Mouse (Mus musculus) embryo, embryonic 11.5 days (tissue): ENCODE data around the gene Themis3.
"Not testable (repeated sequence)": the region's sequence is repeated elsewhere in the genome, so short reads cannot be mapped to it uniquely, and the experiment has no call there.

Experiments
- DNase-seq: peaks from one replicate; pipeline ENCODE4 v3.0.0-alpha.2; 2012; ENCODE audit warnings: low read depth, low spot score

Themis3 gene

DNA sequence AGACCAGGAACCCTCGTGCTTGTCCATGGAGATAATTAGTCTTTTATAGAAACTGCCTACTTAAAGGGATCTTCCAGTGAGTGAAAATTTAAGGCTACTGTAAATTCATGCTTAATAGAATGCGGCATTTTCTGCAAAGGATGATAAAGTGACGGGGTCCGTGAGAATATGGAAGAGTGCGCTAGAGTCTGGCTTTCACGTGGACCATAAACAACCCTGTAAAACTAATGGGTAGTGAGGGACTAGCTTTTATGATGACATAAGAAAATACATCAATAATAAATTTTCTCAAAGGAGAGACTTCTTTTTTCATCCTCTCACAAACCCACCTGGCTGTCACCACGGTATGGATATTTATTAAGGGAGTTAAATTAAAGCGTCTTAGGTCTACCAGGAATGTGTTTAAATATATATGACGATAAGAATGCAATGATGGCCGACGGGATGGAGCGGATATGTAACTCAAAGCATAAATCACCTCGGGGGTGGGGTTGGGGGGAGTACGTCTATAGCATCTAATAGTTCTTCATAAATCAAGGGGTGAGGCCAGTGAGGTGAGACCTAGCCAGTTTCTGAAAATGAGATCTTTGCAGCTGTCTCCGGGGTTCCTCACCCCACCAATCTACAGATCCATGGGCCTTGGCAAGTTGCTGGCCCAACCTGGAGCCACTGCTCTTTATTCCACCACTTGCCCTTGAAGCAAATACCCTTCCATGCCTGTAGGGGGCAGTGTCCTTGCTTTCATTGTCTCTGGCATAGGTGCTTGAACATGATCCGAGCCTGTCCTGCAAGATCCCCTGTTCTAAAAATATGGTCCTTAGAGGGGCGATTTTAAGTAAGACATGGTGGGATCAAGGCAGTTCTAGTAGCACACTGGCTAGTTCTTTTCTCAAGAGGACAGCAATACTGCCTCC lies 35.8 kb downstream of the Themis3 start:
- DNase-seq = no peak

- no peak for DNase-seq
Measured at GRCm38 (mm10) chr17:66552690-66553089, 41.7 kb downstream of the Themis3 start.

- no peak for DNase-seq
Measured at GRCm38 (mm10) chr17:66550486-66550885, 43.9 kb downstream of the Themis3 start.

DNA sequence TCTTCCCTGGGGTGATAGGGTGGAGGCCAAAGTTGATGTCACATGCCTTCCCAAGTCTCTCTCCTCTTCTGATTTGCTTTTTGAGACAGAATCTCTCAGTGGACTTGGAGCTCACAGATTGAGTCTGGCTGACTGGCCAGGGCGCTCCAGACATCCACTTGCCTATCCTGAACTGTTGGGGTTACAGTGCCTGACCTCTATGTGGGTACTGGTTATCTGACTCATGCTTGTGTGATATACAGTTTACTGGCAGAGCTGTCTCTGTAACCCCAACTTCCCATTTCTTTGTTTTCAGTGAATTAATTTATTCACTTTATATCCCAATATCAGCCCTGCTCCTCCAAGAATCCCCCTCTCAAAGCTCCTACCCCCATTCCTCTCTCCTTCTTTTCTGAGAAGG lies 62.1 kb downstream of the Themis3 start:
- no peak for DNase-seq

- DNase-seq = no peak
Measured at GRCm38 (mm10) chr17:66523396-66523795, 71.0 kb downstream of the Themis3 start.

DNA sequence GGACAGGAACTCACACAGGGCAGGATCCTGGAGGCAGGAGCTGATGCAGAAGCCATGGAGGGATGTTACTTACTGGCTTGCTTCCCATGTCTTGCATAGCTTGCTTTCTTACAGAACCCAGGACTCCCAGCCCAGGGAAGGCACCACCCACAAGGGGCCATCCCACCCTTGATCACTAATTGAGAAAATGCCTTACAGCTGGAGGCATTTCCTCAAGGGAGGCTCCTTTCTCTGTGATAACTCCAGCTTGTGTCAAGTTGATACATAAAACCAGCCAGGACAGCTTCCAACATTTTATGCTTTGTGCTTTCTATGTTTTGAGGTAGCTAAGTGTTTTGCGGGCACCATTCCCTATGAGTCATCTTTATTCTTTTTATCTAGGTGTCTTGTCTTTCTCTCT lies 71.8 kb downstream of the Themis3 start:
- not testable (repeated sequence) for DNase-seq

DNA sequence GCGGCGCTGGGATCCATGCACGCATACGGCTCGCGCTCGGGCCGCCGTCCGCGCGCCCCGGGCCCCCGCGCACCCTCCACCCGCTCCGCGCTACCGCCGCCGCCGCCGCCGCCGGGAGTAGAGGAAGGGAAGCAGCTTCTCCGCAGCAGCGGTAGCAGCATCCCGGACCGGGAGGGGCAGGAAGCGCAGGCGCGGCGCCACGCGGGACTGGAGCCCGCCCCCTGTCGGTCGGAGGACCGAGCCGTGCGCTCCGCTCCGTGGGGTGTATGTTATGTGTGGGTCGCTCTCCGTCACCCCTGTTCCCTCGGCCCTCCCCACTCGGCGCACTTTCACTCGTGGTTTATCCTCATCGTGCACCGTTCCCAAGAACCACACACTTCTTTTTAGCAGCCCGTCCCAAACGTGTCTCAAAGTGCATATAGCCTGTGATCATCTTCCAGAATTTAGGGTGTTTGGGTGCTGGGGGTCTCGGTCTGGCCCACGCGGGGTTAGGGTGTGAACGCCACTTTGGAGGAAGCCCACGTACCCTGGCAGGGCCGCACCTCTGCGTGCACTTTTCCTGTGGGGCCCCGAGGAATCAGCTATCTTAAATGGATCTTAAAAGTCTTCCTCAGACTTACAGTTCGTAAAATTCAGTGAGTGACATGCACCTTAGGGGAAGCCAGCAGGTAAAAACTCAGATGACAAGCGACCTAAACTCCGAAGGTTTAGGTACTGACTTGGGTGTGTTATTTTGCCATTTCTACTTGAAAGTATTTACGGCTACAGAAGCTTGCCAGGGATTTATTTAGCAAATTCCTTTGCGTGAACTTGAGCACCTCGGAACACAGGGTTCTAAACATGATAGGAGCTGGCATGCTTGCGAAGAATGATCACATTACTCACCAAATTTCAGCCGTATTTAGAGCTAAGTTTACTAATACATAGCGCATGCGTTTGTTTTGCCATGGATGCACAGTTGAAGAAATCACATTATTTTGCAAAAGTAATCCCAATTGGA lies 74.6 kb downstream of the Themis3 start, which contains the start of gene Rab12:
Rab12 (minus strand) TSS at position 176 of the 1,000 bp plus-strand sequence.
- peak; percentile 77 for DNase-seq

DNA sequence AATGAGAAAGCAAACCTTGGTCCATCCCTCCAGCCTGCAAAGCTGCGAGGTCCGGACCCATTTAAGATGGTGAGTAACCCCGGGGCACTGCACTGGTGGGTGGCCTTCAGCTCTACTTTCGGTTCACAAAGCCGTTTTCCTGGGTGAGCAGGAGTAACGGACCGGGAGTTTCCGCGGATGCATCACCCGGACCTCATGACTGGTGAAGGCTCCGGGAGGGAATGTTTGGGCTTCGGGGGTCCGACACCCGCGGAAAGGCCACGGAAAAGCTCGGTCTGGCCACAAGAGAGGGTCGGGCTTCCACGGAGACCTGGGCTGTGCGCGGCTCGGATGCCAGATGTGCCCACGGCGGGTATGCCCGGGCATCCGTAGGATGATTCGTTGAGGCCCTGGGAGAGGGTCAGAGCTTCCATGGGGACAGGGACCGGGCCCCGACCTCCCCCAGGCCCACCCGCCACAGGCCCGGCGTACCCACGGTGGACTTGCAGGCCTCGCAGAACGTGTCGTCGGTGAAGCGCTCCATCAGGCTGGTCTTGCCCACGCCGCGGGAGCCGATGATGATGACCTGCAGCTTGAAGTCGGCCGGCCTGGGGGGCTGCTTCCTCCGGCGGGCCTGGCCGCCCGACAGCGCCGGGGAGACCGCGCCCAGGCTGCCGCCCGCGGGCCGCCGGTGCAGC lies 75.4 kb downstream of the Themis3 start:
- DNase-seq = peak; percentile 14

DNA sequence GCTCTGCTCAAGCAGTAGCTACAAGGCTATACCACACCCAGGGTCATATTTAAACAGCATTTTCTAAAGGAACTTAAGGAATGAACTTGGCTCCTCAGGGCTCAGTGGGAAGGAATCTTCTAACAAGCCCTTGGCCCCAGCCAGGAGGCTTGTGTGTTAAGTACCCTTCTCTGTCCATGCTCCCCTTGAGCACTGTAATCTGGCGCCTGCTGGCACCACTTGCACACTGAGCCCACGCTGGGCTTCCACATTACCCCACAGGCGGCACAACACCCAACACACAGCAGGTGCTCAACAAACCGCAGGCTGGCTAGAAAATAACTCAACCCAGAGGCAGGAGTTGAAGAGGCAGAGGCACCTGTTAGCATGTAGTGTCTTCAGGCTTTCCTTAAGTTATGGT lies 77.5 kb downstream of the Themis3 start:
- no peak for DNase-seq

DNA sequence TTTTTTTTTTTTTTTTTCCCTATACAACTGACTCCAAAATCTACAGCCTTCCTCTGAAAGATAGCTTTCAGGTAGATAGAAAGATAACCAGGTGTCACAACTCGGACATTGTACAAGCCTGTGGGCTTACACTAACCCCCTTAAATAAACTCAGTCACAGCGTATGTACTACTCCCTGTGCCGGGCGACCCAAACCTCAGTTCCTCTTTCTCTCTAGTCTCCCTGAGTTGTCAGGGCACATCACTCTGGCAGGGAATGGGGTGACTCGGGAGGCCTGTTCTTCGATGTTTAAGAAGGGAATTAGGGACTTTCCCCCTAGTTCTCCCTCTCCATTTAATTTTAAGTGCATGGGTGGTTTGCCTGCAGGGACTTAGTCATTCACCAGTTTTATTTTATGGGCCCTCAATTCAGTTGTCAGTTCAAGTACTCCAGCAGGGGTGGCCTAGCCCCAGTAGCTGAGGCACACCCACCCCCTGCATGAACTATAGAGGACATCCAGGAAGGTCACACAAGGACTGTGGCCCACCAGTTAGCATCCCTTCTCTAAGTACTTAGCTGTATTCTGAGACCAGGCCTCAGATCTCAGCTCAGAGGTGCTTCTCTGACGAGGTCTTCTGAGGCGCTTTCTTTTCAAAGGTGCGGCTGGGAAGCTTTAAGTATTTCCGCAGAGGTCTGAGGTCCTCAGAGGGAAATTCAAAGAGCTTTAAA lies 80.0 kb downstream of the Themis3 start:
- no peak for DNase-seq

DNA sequence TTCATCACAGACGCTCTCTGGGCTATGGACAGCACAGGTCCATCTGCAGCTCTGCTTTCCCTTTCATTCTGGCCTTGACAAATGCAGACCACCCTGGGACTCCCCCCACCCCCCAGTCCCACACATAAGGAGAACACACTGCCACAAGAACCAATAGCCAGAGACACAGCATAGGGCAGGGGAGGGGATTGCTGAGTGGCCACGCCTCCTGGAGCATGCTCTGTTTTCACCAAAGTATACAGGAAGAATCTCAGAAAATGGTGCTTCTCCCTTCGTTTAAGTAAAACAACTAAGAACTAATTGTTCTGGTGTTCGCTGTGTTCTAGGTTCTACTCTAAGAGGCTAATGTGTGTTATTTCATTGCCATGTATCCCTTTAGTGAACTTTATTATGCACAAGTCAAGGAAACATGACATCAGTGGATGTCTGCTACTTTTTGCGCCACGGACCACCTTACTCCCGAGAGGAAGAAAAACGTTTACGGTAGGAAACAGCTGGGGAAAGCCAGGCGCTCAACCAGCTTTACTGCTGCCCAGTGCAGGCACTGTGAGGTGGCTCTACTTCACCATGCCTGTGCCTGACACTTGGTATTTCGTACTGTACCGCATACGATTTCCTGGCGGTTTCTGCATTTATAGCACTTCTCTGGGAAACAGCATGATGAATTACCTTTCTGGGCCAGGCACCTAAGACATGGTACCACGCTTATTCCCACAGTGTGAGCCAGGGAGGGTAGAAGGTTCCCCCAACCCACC lies 82.0 kb downstream of the Themis3 start:
- no peak for DNase-seq

GRCm38 (mm10) chr17:66510221-66510683 lies 84.2 kb downstream of the Themis3 start:
- DNase-seq = no peak

DNA sequence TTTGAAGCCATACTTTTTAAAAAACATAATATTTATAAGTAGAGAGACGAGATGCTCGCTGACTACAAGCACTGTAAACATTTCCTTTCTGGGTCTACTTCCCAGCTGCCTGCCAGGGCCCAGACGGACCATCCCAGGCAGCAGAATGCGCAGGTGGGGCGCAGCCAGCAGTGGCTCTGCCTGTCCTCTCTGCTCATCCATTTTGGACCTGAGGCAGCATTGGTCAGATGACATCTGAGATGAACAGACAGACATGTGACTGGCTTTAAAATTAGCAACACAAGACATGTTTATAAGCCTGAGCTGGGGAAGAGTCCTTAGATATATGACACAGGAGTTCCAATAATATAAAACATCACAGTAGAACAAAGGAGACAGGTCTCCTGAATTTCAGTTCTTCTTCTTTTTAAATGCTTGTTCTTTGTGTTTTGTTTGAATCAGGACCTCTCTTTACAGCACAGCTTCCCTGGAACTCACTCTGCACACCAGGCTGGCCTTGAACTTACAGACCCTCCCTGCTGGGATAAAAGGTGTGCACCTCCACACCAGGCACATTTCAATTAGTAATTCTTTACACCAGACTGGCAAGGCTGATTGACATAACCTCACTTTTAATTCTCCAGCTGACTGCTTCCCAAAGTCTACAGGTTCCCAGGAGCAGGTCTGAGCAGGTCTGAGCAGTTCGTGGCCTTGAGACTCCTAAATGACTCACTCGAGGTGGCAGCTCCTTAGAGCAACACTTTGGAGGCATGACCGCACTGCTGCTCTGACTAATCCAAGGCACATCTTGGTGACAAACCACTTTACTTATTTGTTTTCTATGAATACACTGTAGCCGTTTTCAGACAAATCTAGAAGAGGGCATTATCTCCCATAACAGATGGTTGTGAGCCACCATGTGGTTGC lies 87.1 kb downstream of the Themis3 start:
- DNase-seq = no peak

- DNase-seq = no peak
Measured at GRCm38 (mm10) chr17:66504964-66505363, 89.5 kb downstream of the Themis3 start.
